32 mouse cellular contexts compared by ENCODE assay signal in genomic region chr11:19091101-19091857, GRCm38 (mm10).
DNase-seq lines count a peak whose midpoint lies in the region; ATAC-seq and TF ChIP-seq lines count a peak whose summit lies in the region.
"Had no signal": no experiment of that assay in that cellular context is flagged by ENCODE, and none has a peak within 500 bp of the region (broad histone marks: within the 10 kb centered on the region; RNA-seq: fewer than 3 reads in every experiment).

No protein-coding gene starts in this region.

- no peak overlapping the region for H3K27ac ChIP-seq in hindbrain, embryonic 16.5 days (ENCODE audit: low read depth, low read length)
- no peak overlapping the region for H3K27ac ChIP-seq in hindbrain, embryonic 12.5 days
- peak overlapping the region; percentile 44 for H3K27ac ChIP-seq in embryonic facial prominence, embryonic 14.5 days (replicated peaks; ENCODE audit: low read depth, low read length)
- no peak overlapping the region for H3K27ac ChIP-seq in left cerebral cortex, adult 2 months
- H3K27ac ChIP-seq: forebrain, embryonic 10.5 days; forebrain, embryonic 15.5 days; heart, adult 2 months; kidney, embryonic 15.5 days; lung, embryonic 15.5 days; midbrain, embryonic 13.5 days; stomach, postnatal 0 days had no signal

- TF ChIP-seq CTCF in left cerebral cortex, adult 2 months (IDR thresholded peaks at IDR 0.05): no peak

- ATAC-seq in frontal cortex, adult (ENCODE audit: low TSS enrichment): peak; percentile 59; the same call in 1 of the 2 replicates
- ATAC-seq in hindbrain, embryonic 16.5 days: no peak
- ATAC-seq in hindbrain, embryonic 12.5 days (ENCODE audit: low FRiP score): no peak
- peak; percentile 44; the same call in 1 of the 2 replicates for ATAC-seq in embryonic facial prominence, embryonic 14.5 days (ENCODE audit: low read depth)
- ATAC-seq in megakaryocyte progenitor cell, adult 5-6 weeks (replicated peaks; ENCODE audit: poor library complexity): no peak
- ATAC-seq: forebrain, embryonic 15.5 days; inflammation-experienced regulatory T-cells, adult 6 months; midbrain, embryonic 13.5 days; Patski had no signal

- H3K9ac ChIP-seq in hindbrain, embryonic 16.5 days (ENCODE audit: low read depth, low read length): no peak overlapping the region
- H3K9ac ChIP-seq in hindbrain, embryonic 12.5 days: no peak overlapping the region
- peak overlapping the region; percentile 34; the same call in 1 of the 2 replicates for H3K9ac ChIP-seq in embryonic facial prominence, embryonic 14.5 days (ENCODE audit: low read depth, low read length)
- H3K9ac ChIP-seq: forebrain, embryonic 15.5 days; heart, embryonic 12.5 days; kidney, embryonic 15.5 days; lung, embryonic 15.5 days; midbrain, embryonic 13.5 days had no signal

- intact Hi-C loops in left cerebral cortex, adult 2 months (cut with DNase I): no loop called here

- no peaks in the 10 kb centered on the region for H3K36me3 ChIP-seq in hindbrain, embryonic 16.5 days (ENCODE audit: control insufficient read depth, insufficient read depth, low read length)
- H3K36me3 ChIP-seq in hindbrain, embryonic 12.5 days: no peaks in the 10 kb centered on the region
- no peaks in the 10 kb centered on the region for H3K36me3 ChIP-seq in embryonic facial prominence, embryonic 14.5 days (ENCODE audit: control insufficient read depth, insufficient read depth, low read length)
- H3K36me3 ChIP-seq: forebrain, embryonic 10.5 days; forebrain, embryonic 15.5 days; G1E; heart, embryonic 12.5 days; kidney, embryonic 15.5 days; lung, embryonic 15.5 days; midbrain, embryonic 13.5 days had no signal

- no peaks in the 10 kb centered on the region for H3K9me3 ChIP-seq in hindbrain, embryonic 16.5 days (ENCODE audit: control insufficient read depth, low read length)
- no peaks in the 10 kb centered on the region for H3K9me3 ChIP-seq in hindbrain, embryonic 12.5 days (replicated peaks)
- H3K9me3 ChIP-seq in embryonic facial prominence, embryonic 14.5 days (ENCODE audit: control insufficient read depth, low read length): no peaks in the 10 kb centered on the region
- H3K9me3 ChIP-seq: forebrain, embryonic 10.5 days; forebrain, embryonic 15.5 days; G1E; heart, embryonic 12.5 days; kidney, embryonic 15.5 days; lung, embryonic 15.5 days; megakaryocyte, embryonic 14.5 days; midbrain, embryonic 13.5 days had no signal

- peak overlapping the region; percentile 15; the same call in 1 of the 2 replicates for H3K4me2 ChIP-seq in hindbrain, embryonic 16.5 days (ENCODE audit: low read length)
- H3K4me2 ChIP-seq in hindbrain, embryonic 12.5 days (replicated peaks): no peak overlapping the region
- peak overlapping the region; percentile 43 for H3K4me2 ChIP-seq in embryonic facial prominence, embryonic 14.5 days (ENCODE audit: low read depth, low read length)
- H3K4me2 ChIP-seq: forebrain, embryonic 15.5 days; heart, embryonic 12.5 days; kidney, embryonic 15.5 days; liver, embryonic 11.5 days; lung, embryonic 15.5 days; midbrain, embryonic 13.5 days had no signal

- no peaks in the 10 kb centered on the region for H3K4me1 ChIP-seq in hindbrain, embryonic 16.5 days (ENCODE audit: control insufficient read depth, insufficient read depth, low read depth, low read length)
- H3K4me1 ChIP-seq in hindbrain, embryonic 12.5 days: peaks cover 3% of the 10 kb centered on the region; the same call in 1 of the 2 replicates
- H3K4me1 ChIP-seq in embryonic facial prominence, embryonic 14.5 days (ENCODE audit: control insufficient read depth, insufficient read depth, low read length): peaks cover 11% of the 10 kb centered on the region; the same call in 1 of the 2 replicates
- H3K4me1 ChIP-seq: forebrain, embryonic 15.5 days; kidney, embryonic 15.5 days had no signal

- no peak for DNase-seq in frontal cortex, postnatal 10 days (ENCODE audit: low spot score in 2 of 2)
- peak; percentile 7 for DNase-seq in Muller cell, postnatal 12 days (ENCODE audit: inconsistent ontology term)
- DNase-seq in embryonic facial prominence, embryonic 14.5 days (ENCODE audit: low spot score): peak; percentile 75
- no peak for DNase-seq in left cerebral cortex, adult 2 months (ENCODE audit: extremely low spot score in 1 of 2, low spot score in 2 of 2)
- DNase-seq: adrenal gland, postnatal 10 days; cerebellum, adult 2 months; cerebellum, postnatal 14 days; gastrocnemius, postnatal 36 days; heart, adult 2 months; kidney, adult 11 months; kidney, postnatal 25 days; left cerebral cortex, postnatal 4 days; lung, postnatal 36 days; spleen, adult 18-20 months; thymus, adult 2 months; thymus, postnatal 36 days had no signal

- H3K27me3 ChIP-seq in hindbrain, embryonic 16.5 days (replicated peaks; ENCODE audit: control insufficient read depth, insufficient read depth, low read length): no peaks in the 10 kb centered on the region
- no peaks in the 10 kb centered on the region for H3K27me3 ChIP-seq in hindbrain, embryonic 12.5 days
- no peaks in the 10 kb centered on the region for H3K27me3 ChIP-seq in embryonic facial prominence, embryonic 14.5 days (replicated peaks; ENCODE audit: control insufficient read depth, insufficient read depth, low read length)
- H3K27me3 ChIP-seq: heart, embryonic 12.5 days; kidney, embryonic 15.5 days; megakaryocyte, embryonic 14.5 days had no signal

- WGBS in hindbrain, embryonic 16.5 days: 71% methylated on average over 15 of the region's 15 CpGs
- WGBS in hindbrain, embryonic 12.5 days: 85% methylated on average over 15 of the region's 15 CpGs
- WGBS in embryonic facial prominence, embryonic 14.5 days: 45% methylated on average over 15 of the region's 15 CpGs

- no peak overlapping the region for H3K4me3 ChIP-seq in hindbrain, embryonic 16.5 days (ENCODE audit: low read length)
- H3K4me3 ChIP-seq in hindbrain, embryonic 12.5 days: no peak overlapping the region
- H3K4me3 ChIP-seq in embryonic facial prominence, embryonic 14.5 days (ENCODE audit: low read depth, low read length): peak overlapping the region; percentile 5; the same call in 1 of the 2 replicates
- no peak overlapping the region for H3K4me3 ChIP-seq in left cerebral cortex, adult 2 months
- H3K4me3 ChIP-seq: forebrain, embryonic 10.5 days; forebrain, embryonic 15.5 days; heart, adult 2 months; heart, embryonic 12.5 days; kidney, embryonic 15.5 days; lung, embryonic 15.5 days; megakaryocyte, embryonic 14.5 days; midbrain, embryonic 13.5 days had no signal

Comparison
In these comparisons a context has a peak if more than half of its experiments do, and no peak if none do; other contexts are left out.
1. ATAC-seq: peak in frontal cortex, adult (single experiment) and embryonic facial prominence, embryonic 14.5 days (single experiment); none in hindbrain, embryonic 16.5 days (single experiment), hindbrain, embryonic 12.5 days (single experiment) and megakaryocyte progenitor cell, adult 5-6 weeks (single experiment).
2. DNase-seq: peak in Muller cell, postnatal 12 days (single experiment) and embryonic facial prominence, embryonic 14.5 days (single experiment); none in frontal cortex, postnatal 10 days (0 of 2) and left cerebral cortex, adult 2 months (0 of 2).